Mouse (Mus musculus) stomach, embryonic 16.5 days (tissue): ENCODE measurements around the gene Trip12. TPM values are rescaled to one million over a fixed set of nuclear protein-coding genes. Genes with fewer than 3 reads are reported as not detected.

Experiments used
- ATAC-seq: fragments of 200-750 bp; cut with Nextera tagmentation; 2 replicates; pipeline ENCODE4 v1.8.0; 2017; ENCODE audit warnings: moderate number of reproducible peaks, moderate TSS enrichment; ENCODE audit not compliant: insufficient read depth, low FRiP score
- H3K27ac ChIP-seq: fragments of 300-500 bp; sonication (generic); 2 replicates; pipeline ENCODE4 v1.5.1; 2014; ENCODE audit warnings: low read length
- H3K27me3 ChIP-seq: fragments of 300-500 bp; sonication (generic); 2 replicates; pipeline ENCODE4 v1.6.1; 2014; ENCODE audit warnings: low read length, control low read depth, mixed read lengths; ENCODE audit not compliant: control insufficient read depth, insufficient read depth
- H3K36me3 ChIP-seq: fragments of 300-500 bp; sonication (generic); 2 replicates; pipeline ENCODE4 v1.6.1; 2014; ENCODE audit warnings: low read length; ENCODE audit not compliant: control insufficient read depth, insufficient read depth
- H3K4me1 ChIP-seq: fragments of 300-500 bp; sonication (generic); 2 replicates; pipeline ENCODE4 v1.6.1; 2014; ENCODE audit warnings: low read length, control low read depth, mixed read lengths; ENCODE audit not compliant: control insufficient read depth, insufficient read depth
- H3K4me2 ChIP-seq: fragments of 300-500 bp; sonication (generic); 2 replicates; pipeline ENCODE4 v1.6.1; 2014; ENCODE audit warnings: low read depth, low read length, mixed read lengths
- H3K4me3 ChIP-seq: fragments of 300-500 bp; sonication (generic); replicated peaks from 2 replicates; pipeline ENCODE4 v1.5.1; 2014; ENCODE audit warnings: mild to moderate bottlenecking, low read length
- H3K9ac ChIP-seq: fragments of 300-500 bp; sonication (generic); 2 replicates; pipeline ENCODE4 v1.6.1; 2014; ENCODE audit warnings: low read length
- H3K9me3 ChIP-seq: fragments of 300-500 bp; sonication (generic); replicated peaks from 2 replicates; pipeline ENCODE4 v1.6.1; 2016; ENCODE audit warnings: low read length, control low read depth; ENCODE audit not compliant: control insufficient read depth
- WGBS: fragments of 180-500 bp; shearing (Covaris S2); extraction: QIAGEN DNeasy Blood & Tissue Kit; methylation state at CpG from one replicate; pipeline ENCODE4 v1.1.7; 2014; 5-methylcytosine and 5-hydroxymethylcytosine counted together
- polyA plus RNA-seq: library from polyadenylated mRNA; unstranded; fragments of >200 nt; fragmentation: Nextera tagmentation; extraction: Ambion mirVana; gene quantifications from 2 replicates; pipeline ENCODE4 v1.2.1, GENCODE M21; 2015

Gene Trip12
- polyA plus RNA-seq: 58.1 and 61.1 TPM in 2 replicates

GRCm38 (mm10) chr1:84840018-84840664 lies at the start of gene Trip12:
Gene Trip12 (minus strand): TSS chr1:84840516.
- ATAC-seq: peak; percentile 42; the same call in 1 of the 2 replicates
- Histone ChIP-seq H3K9ac (peak within 1 kb of the TSS; percentile 99), H3K9me3 (no peaks in the 10 kb centered on the region), H3K27me3 (no peaks in the 10 kb centered on the region), H3K4me2 (peak within 1 kb of the TSS; percentile 73), H3K4me1 (no peaks in the 10 kb centered on the region; the same call in 1 of the 2 replicates), H3K27ac (peak within 1 kb of the TSS; percentile 99), H3K36me3 (no peaks in the 10 kb centered on the region), H3K4me3 (peak within 1 kb of the TSS; percentile 94)
- WGBS: under 1% methylated on average over 39 of the region's 39 CpGs

DNA sequence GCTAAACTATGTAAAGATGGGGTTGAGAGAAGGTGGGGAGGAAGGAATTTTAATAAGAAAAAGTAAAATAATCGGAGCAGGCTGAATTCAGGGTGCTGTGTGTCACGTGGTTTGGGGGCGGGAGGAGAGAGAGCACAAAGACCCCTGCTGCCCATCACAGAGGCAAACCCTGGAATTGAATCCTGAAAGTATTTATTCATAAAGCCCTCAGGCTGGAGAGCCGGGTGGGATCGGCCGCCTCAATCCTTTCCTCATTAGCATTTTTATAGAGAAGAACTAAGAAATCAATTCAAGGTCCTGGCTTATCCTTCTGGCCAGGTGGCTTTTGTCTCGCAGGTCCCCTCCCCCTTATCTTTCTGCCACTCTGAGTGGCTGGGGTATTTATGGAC lies 49.7 kb upstream of the Trip12 start:
- Histone ChIP-seq H3K4me2 (no peak overlapping the region), H3K4me1 (no peaks in the 10 kb centered on the region), H3K27me3 (no peaks in the 10 kb centered on the region), H3K36me3 (no peaks in the 10 kb centered on the region), H3K9ac (no peak overlapping the region), H3K27ac (no peak overlapping the region), H3K9me3 (no peaks in the 10 kb centered on the region), H3K4me3 (no peak overlapping the region)
- ATAC-seq: no peak
- WGBS: 41% methylated on average over 7 of the region's 7 CpGs

- 57% methylated on average over 8 of the region's 8 CpGs for WGBS
- Histone ChIP-seq H3K4me3 (no peak overlapping the region), H3K4me2 (no peak overlapping the region), H3K36me3 (no peaks in the 10 kb centered on the region), H3K4me1 (no peaks in the 10 kb centered on the region), H3K27me3 (no peaks in the 10 kb centered on the region), H3K9me3 (no peaks in the 10 kb centered on the region), H3K9ac (no peak overlapping the region), H3K27ac (no peak overlapping the region)
- no peak for ATAC-seq
Measured at GRCm38 (mm10) chr1:84889330-84890004, 49.2 kb upstream of the Trip12 start.

DNA sequence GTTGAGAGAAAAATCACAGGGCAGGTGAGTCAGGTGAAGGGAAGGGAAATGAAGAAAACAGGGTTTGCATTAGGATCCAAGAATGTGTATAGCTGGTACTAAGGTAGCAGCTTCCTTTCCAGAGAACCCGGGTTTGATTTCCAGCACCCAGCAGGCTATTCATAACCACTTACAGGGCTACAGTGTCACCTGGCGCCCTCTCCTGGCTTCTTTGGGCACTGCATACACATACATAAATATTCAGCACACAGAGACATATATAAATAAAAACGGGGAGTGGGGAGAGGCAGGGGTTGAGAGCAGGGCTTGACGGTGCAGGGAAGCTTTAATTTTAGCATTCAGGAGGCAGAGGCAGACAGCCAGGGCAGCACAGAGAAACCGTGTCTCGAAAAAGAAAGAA lies 45.6 kb upstream of the Trip12 start:
- Histone ChIP-seq H3K4me3 (no peak overlapping the region), H3K4me1 (no peaks in the 10 kb centered on the region), H3K9me3 (no peaks in the 10 kb centered on the region), H3K27me3 (no peaks in the 10 kb centered on the region), H3K9ac (no peak overlapping the region), H3K4me2 (no peak overlapping the region), H3K36me3 (no peaks in the 10 kb centered on the region), H3K27ac (no peak overlapping the region)
- ATAC-seq: no peak
- WGBS: 83% methylated on average over 6 of the region's 6 CpGs

DNA sequence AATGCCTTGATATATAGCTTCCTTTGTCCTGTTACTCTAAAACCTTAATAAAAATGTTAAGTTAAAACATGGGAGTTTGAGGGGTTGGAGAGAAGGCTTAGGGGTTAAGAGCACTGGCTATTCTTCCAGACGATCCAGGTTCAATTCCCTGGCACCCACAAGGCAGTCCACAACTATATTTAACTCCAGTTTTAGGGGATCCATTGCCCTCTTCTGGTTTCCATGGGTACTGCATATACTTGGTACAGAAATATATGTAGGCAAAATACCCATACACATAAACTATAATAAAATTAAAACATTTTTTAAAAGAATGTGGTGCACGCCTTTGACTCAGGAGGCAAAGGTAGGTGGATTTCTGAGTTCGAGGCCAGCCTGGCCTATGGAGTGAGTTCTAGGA lies 44.9 kb upstream of the Trip12 start:
- no peaks in the 10 kb centered on the region for H3K9me3 ChIP-seq
- H3K9ac ChIP-seq: no peak overlapping the region
- no peaks in the 10 kb centered on the region for H3K4me1 ChIP-seq
- no peaks in the 10 kb centered on the region for H3K36me3 ChIP-seq
- no peak overlapping the region for H3K4me2 ChIP-seq
- H3K4me3 ChIP-seq: no peak overlapping the region
- H3K27me3 ChIP-seq: no peaks in the 10 kb centered on the region
- no peak for ATAC-seq
- 78% methylated on average over 3 of the region's 3 CpGs for WGBS
- H3K27ac ChIP-seq: no peak overlapping the region

DNA sequence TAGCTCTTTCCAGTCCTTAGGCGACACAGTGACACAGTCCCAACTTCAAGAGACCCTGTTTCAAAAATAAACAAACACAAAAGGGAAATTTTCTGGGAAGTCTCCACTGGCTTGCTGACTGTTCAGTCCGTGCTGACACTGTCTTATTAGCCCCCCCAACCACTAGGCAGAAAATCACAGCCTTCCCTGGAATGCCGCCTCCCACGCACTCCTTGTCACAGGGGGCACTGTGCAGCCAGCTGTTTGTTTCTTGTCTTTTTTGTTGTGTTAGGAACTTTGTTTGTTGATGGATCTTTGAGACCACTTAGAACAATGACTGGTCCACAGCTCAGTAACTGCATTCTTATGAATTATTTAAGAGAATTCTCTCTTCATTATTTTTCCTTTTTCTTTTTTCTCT lies 43.6 kb upstream of the Trip12 start:
- 66% methylated on average over 4 of the region's 4 CpGs for WGBS
- no peak for ATAC-seq
- no peaks in the 10 kb centered on the region for H3K4me1 ChIP-seq

GRCm38 (mm10) chr1:84882937-84883336 lies 42.6 kb upstream of the Trip12 start:
- no peak for ATAC-seq
- WGBS: 79% methylated on average over 4 of the region's 4 CpGs
- H3K4me1 ChIP-seq: no peaks in the 10 kb centered on the region
- H3K36me3 ChIP-seq: no peaks in the 10 kb centered on the region
- H3K27ac ChIP-seq: no peak overlapping the region
- H3K4me3 ChIP-seq: no peak overlapping the region
- H3K4me2 ChIP-seq: no peak overlapping the region
- H3K9me3 ChIP-seq: no peaks in the 10 kb centered on the region
- no peaks in the 10 kb centered on the region for H3K27me3 ChIP-seq
- H3K9ac ChIP-seq: no peak overlapping the region

More for the DNA sequence above, 43.6 kb upstream of the Trip12 start:
- Histone ChIP-seq H3K9me3 (no peaks in the 10 kb centered on the region), H3K9ac (no peak overlapping the region), H3K36me3 (no peaks in the 10 kb centered on the region), H3K27me3 (no peaks in the 10 kb centered on the region), H3K4me2 (no peak overlapping the region), H3K27ac (no peak overlapping the region), H3K4me3 (no peak overlapping the region)

DNA sequence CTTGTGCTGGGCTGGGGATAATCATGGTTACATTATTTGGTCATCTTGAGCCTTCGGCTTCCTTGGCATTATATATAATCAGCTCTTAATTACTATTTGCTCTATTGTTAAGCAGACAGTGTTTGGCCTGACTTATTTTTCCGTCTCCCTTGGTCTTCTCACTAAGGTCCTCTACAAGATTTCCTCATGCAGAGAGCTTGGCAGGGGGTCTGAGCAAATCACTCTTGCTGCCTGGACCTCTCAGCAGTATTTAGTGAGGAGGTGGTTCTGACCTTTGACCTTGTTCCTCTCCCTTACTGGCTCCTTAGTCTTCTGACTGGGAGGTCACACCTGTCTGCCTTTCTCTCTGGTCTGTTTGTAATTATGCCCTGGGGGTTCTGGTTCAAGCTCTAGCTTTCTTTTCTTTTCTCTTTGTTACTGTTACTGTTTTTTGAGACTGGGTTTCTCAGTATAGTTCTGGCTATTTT lies 41.8 kb upstream of the Trip12 start:
- 57% methylated on average over 2 of the region's 2 CpGs for WGBS
- Histone ChIP-seq H3K4me3 (no peak overlapping the region), H3K27me3 (no peaks in the 10 kb centered on the region), H3K27ac (no peak overlapping the region), H3K9ac (no peak overlapping the region), H3K4me2 (no peak overlapping the region), H3K4me1 (no peaks in the 10 kb centered on the region), H3K9me3 (no peaks in the 10 kb centered on the region), H3K36me3 (no peaks in the 10 kb centered on the region)
- ATAC-seq: no peak

GRCm38 (mm10) chr1:84881248-84882065 lies 41.1 kb upstream of the Trip12 start:
- Histone ChIP-seq H3K36me3 (no peaks in the 10 kb centered on the region), H3K27ac (no peak overlapping the region), H3K4me2 (no peak overlapping the region), H3K9me3 (no peaks in the 10 kb centered on the region), H3K9ac (no peak overlapping the region), H3K4me3 (no peak overlapping the region), H3K4me1 (no peaks in the 10 kb centered on the region), H3K27me3 (no peaks in the 10 kb centered on the region)
- WGBS: 77% methylated on average over 11 of the region's 11 CpGs
- no peak for ATAC-seq
